Mouse (Mus musculus): ENCODE data around the gene Gbp4. TPM values are rescaled to one million over a fixed set of nuclear protein-coding genes. Genes with fewer than 3 reads are reported as not detected.
A peak's percentile ranks its signal among the peaks of the same experiment; 100 is the strongest.
"Not testable (repeated sequence)": the region's sequence is repeated elsewhere in the genome, so short reads cannot be mapped to it uniquely, and the experiment has no call there.

Gbp4 gene
- total RNA-seq (2021): 1 to 10 TPM; 4.6 to 7.1 TPM

DNA sequence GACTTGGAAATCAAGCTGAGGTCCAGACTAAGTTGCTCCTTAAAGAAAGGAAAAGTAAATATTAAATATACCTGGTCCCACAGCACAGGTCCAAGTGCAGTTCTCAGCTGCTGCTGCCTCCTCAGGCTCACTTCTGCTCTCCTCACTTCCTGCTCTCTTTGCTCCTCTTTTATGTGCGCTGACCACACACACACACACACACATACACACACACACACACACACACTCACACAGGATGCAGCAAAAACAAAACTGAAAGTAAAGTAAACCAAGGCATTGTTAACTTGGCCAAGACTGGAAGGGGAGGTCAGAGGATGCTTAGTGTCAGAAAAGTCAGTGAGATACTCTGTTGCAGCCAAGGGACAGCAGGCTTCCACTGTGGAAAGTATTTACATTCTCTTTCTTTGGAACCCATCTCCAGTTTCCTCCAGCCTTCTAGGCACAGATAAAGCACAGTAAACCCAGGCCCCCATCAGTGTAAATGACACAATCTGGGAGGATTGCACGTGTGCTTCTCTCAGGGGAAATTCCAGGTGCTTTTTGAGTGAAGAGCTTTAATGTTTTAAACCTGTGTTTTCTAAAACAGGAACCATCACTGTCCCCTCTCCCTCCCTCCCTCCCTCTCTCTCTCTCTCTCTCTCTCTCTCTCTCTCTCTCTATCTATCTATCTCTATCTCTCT lies at the start of gene Gbp4, which contains the start of the genes Gbp9 and Gbp8:
Gene Gbp4 (minus strand): TSS at position 178 of the 680 bp plus-strand sequence.
Gene Gbp9 (minus strand): TSS at position 131 of the 680 bp plus-strand sequence.
Gene Gbp8 (minus strand): TSS at position 132 of the 680 bp plus-strand sequence.
- peak; percentile 15 for DNase-seq

GRCm38 (mm10) chr5:105181446-105181845 lies 42.1 kb upstream of the Gbp4 start:
- DNase-seq: no peak

GRCm38 (mm10) chr5:105156582-105156981 lies 17.2 kb upstream of the Gbp4 start:
- no peak for DNase-seq

DNA sequence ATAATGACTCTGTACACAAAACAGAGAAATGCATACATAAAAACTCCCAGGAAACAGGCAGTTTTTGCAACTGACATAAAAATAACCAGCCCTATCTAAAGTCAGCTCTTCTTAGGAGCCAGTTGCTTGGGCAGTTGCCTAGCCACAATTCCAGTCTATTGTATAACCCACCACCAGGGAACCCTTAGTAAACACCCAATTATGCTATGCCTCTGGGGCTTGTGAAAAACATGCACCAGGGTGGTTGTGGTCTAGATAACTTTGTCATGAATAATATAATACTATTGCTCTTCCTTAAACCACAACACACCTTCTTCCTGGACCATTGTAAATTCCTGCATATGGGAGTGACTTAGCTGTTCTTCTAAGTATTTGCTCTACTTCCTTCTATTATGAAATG lies 14.7 kb upstream of the Gbp4 start:
- no peak for DNase-seq

GRCm38 (mm10) chr5:105148062-105148461 lies 8.7 kb upstream of the Gbp4 start:
- not testable (repeated sequence) for DNase-seq

DNA sequence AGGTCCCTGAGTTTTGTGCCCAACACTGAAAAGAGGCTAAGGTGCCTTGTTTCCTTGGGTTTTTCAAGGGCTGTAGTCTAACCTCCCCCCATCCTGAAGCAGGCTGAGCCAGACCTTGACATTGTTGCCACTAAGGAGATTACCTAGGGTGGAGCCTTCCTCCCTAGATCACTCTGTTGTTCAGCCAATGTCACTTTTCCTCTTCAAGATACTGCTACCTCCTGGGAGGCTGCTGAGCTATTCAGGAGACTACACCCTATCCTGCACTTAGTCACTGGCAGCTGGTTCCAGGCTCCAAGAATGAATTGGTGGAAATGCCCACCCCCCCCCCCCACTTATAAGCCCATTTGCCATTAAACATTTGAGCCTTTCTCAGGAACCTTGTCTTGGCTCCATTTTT lies 7.1 kb upstream of the Gbp4 start:
- DNase-seq: peak; percentile 16

DNA sequence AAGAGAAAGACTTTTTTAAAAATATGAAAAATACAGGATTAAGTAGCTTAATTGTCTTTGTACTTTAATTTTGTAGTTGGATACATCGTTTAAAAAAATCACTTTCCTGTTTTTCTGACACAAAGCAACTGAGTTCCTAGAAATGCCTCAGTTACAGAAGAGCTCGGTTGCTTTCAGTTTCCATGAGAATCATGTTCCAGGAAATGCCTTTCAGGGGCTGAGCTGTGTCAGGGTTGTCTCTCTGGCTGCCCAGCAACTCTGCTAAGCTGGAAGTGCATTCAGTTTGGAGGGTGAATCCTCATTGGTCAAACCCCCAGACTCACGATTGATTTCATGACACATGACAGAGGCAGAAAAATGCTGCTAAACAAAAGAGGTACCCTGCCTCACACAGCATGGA lies 6.3 kb upstream of the Gbp4 start:
- DNase-seq: not testable (repeated sequence)

DNA sequence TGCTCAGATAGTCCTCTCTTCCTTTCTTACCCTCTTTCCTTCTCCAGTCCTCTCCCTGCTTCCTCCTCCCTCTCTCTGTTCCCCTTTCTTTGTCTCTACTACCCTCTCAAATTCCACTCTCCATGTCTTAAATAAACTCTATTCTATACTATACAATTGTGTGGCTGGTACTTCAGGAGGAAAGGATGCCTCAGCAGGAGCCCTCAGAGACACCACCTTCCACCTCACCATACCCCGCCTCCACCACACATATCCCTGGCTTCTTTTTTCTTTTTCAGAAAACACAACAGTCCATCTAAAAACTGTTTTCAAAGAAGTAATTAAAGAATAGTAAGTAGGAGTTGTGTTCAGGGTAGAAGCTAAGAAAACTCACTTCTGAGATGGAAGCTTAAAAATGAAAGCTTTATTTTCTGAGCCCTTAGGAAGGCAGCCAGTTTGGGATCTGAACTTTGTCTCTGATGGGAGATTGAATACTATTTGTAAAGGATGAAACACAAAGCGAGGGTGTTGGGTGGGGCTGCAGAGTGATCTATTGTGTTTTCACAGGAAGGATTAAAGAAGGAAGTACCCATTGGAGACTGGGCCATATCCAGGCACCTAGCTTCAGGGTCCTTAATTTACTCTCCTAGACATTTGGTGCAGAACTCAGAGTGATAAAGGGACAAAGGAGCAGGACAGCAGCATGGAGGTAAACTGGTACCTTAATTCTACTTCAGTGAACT lies 864 bp upstream of the Gbp4 start:
- not testable (repeated sequence) for DNase-seq

DNA sequence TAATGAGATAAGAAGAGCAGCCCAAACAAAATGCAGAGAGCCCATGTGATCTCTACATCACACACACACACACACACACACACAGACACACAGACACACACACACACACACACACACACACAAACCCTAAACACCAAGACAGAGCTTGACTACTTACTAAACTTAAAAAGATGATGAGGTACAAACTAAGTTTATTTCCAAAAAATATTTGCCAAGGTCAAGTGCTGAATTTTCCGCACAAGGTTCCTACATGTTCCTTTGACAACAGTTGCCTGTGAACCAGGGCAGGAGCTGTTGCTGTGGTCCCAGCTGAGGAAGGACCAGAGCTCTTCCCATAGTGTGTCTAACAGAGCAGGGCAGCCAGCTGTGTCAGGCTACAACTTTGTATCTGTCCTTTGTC lies 480 bp downstream of the Gbp4 start:
- DNase-seq: no peak

DNA sequence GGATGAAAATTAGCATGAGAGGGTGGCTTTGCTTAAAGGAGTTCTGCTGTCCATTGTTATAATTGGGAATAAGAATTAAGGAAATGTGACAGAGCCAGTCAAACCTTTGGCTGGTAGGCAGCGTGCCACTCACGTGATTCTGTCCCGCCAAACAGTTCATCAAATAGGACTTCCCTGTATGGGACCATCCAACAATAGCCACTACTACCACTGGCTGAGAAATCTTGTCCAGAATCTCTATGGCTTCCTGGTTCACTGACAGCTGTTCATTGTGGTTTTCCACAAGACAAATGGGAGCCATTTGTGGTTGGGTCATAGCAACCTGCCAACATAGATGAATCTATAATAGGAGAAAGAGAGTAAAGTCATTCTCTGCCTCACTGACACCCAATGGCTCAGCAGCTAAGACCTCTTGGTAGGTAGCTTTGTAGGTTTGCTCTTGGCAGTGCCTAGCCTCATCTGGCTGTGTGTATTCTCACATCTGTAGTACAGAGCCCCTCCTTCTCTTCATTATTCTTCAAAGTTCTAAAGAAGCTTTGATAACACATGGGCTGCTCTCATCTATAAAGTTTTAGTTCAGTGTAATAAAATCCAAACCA lies 2.6 kb downstream of the Gbp4 start:
- not testable (repeated sequence) for DNase-seq

GRCm38 (mm10) chr5:105121731-105122130 lies 17.7 kb downstream of the Gbp4 start:
- not testable (repeated sequence) for DNase-seq

- no peak for DNase-seq
These were observed 23.6 kb downstream of the Gbp4 start for GRCm38 (mm10) chr5:105115740-105116139.

- no peak for DNase-seq
These were observed 24.7 kb downstream of the Gbp4 start for GRCm38 (mm10) chr5:105114696-105115095.

DNA sequence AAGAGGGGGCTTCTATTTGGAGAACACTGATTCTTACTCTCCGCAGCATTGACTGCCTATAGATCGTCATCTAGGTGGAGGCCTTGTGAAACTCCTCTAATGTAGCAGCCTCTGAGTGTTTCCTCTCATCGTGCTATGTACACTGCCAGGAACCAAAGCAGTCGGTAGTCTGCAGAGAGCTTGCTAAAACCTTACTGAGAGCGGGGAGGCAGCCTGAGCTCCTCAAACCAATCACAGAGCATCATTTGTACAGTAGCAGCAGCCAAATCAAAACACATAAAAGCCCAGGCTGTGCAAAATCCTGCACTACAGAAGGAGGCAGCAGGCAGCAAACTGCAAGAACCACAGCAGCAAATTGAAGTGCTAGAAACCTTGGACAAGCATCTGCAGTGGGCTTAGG lies 25.7 kb downstream of the Gbp4 start:
- DNase-seq: no peak

DNA sequence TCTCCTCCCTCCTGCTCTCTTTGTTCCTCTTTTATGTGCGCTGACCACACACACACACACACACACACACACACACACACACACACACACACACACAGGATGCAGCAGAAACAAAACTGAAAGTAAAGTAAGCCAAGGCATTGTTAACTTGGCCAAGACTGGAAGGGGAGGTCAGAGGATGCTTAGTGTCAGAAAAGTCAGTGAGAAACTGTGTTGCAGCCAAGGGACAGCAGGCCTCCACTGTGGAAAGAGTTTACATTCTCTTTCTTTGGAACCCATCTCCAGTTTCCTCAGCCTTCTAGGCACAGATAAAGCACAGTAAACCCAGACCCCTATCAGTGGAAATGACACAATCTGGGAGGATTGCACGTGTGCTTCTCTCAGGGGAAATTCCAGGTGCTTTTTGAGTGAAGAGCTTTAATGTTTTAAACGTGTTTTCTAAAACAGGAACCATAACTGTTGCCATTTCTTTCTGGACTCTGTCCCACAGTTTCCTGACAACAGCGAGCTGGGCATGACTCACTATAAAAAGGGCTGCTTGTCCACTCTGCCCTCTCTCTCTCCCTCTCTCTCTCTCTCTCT lies 29.0 kb downstream of the Gbp4 start:
- peak; percentile 57 for DNase-seq

- peak; percentile 7 for DNase-seq
These were observed 29.6 kb downstream of the Gbp4 start for GRCm38 (mm10) chr5:105109775-105110174.

DNA sequence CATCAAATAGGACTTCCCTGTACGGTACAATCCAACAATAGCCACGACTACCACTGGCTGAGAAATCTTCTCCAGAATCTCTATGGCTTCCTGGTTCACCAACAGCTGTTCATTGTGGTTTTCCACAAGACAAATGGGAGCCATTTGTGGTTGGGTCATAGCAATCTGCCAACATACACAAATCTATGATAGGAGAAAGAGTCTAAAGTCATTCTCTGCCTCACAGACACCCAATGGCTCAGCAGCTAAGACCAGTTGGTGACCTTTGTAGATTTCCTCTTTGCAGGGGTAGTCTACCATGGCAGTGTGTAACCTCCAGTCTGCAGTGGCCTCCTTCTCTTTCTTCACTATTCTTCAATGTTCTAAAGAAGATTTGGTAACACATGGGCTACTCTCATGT lies 33.7 kb downstream of the Gbp4 start:
- DNase-seq: not testable (repeated sequence)

- no peak for DNase-seq
These were observed 57.5 kb downstream of the Gbp4 start for GRCm38 (mm10) chr5:105081900-105082299.

GRCm38 (mm10) chr5:105068356-105068755 lies 71.0 kb downstream of the Gbp4 start:
- DNase-seq: not testable (repeated sequence)
